Mouse (Mus musculus): Measurements from ENCODE around the gene Pla2g1b. TPM values are rescaled to one million over a fixed set of nuclear protein-coding genes. Genes with fewer than 3 reads are reported as not detected.
A peak's percentile ranks its signal among the peaks of the same experiment; 100 is the strongest.

The Pla2g1b gene
- total and polyA plus RNA-seq, 2 experiments from 2014 or later: not detected

- Histone ChIP-seq H3K36me3 (replicated peaks; ENCODE audit: control insufficient read depth, insufficient read depth, low read length) (no peaks in the 10 kb centered on the region), H3K27me3 (ENCODE audit: control insufficient read depth, insufficient read depth, low read length) (no peaks in the 10 kb centered on the region), H3K27ac (ENCODE audit: low read depth) (peak overlapping the region; percentile 100; the same call in 1 of the 2 replicates), H3K9me3 (replicated peaks; ENCODE audit: control insufficient read depth, low read length) (no peaks in the 10 kb centered on the region), H3K4me3 (ENCODE audit: low read depth, low read length) (no peak overlapping the region; the same call in 1 of the 2 replicates), H3K4me2 (ENCODE audit: low read depth, low read length) (no peak overlapping the region), H3K4me1 (ENCODE audit: control insufficient read depth, insufficient read depth) (peaks cover 12% of the 10 kb centered on the region; the same call in 1 of the 2 replicates), H3K9ac (replicated peaks; ENCODE audit: low read depth, low read length) (no peak overlapping the region)
- DNase-seq (ENCODE audit: low spot score): no peak
- 73% methylated on average over 9 of the region's 9 CpGs for WGBS
- TF ChIP-seq EP300 (IDR thresholded peaks at IDR 0.05; ENCODE audit: low read depth) (no peak), CTCF (IDR thresholded peaks at IDR 0.05; ENCODE audit: low read depth) (no peak)
- ATAC-seq (ENCODE audit: insufficient read depth, low read depth): no peak
Measured at GRCm38 (mm10) chr5:115487942-115488580, 22.0 kb downstream of the Pla2g1b start.

GRCm38 (mm10) chr5:115488841-115489698 is 23.0 kb downstream of the Pla2g1b start:
- peak overlapping the region; percentile 100 for H3K27ac ChIP-seq (ENCODE audit: low read depth)
- ATAC-seq (ENCODE audit: insufficient read depth, low read depth) (peak; percentile 66), DNase-seq (ENCODE audit: low spot score) (peak; percentile 56)
- H3K36me3 ChIP-seq (replicated peaks; ENCODE audit: control insufficient read depth, insufficient read depth, low read length): no peaks in the 10 kb centered on the region
- H3K4me2 ChIP-seq (ENCODE audit: low read depth, low read length): peak overlapping the region; percentile 62
- H3K9ac ChIP-seq (replicated peaks; ENCODE audit: low read depth, low read length): peak overlapping the region; percentile 86
- no peaks in the 10 kb centered on the region for H3K27me3 ChIP-seq (ENCODE audit: control insufficient read depth, insufficient read depth, low read length)
- H3K9me3 ChIP-seq (replicated peaks; ENCODE audit: control insufficient read depth, low read length): no peaks in the 10 kb centered on the region
- H3K4me1 ChIP-seq (ENCODE audit: control insufficient read depth, insufficient read depth): peaks cover 12% of the 10 kb centered on the region; the same call in 1 of the 2 replicates
- WGBS: under 1% methylated on average over 39 of the region's 39 CpGs
- peak overlapping the region; percentile 37 for H3K4me3 ChIP-seq (ENCODE audit: low read depth, low read length)
- TF ChIP-seq EP300 (IDR thresholded peaks at IDR 0.05; ENCODE audit: low read depth) (peak; percentile 84; the same call in 1 of the 2 replicates), CTCF (IDR thresholded peaks at IDR 0.05; ENCODE audit: low read depth) (no peak)

GRCm38 (mm10) chr5:115489699-115490637 is 23.9 kb downstream of the Pla2g1b start:
- Histone ChIP-seq H3K27ac (ENCODE audit: low read depth) (peak overlapping the region; percentile 100), H3K9me3 (replicated peaks; ENCODE audit: control insufficient read depth, low read length) (no peaks in the 10 kb centered on the region), H3K4me1 (ENCODE audit: control insufficient read depth, insufficient read depth) (peaks cover 9% of the 10 kb centered on the region), H3K4me2 (ENCODE audit: low read depth, low read length) (peak overlapping the region; percentile 62), H3K36me3 (replicated peaks; ENCODE audit: control insufficient read depth, insufficient read depth, low read length) (no peaks in the 10 kb centered on the region), H3K4me3 (ENCODE audit: low read depth, low read length) (peak overlapping the region; percentile 37), H3K27me3 (ENCODE audit: control insufficient read depth, insufficient read depth, low read length) (no peaks in the 10 kb centered on the region), H3K9ac (replicated peaks; ENCODE audit: low read depth, low read length) (peak overlapping the region; percentile 86)
- peak; percentile 85 for ATAC-seq (ENCODE audit: insufficient read depth, low read depth)
- under 1% methylated on average over 50 of the region's 50 CpGs for WGBS
- no peak for TF ChIP-seq CTCF (IDR thresholded peaks at IDR 0.05; ENCODE audit: low read depth)
- TF ChIP-seq EP300 (IDR thresholded peaks at IDR 0.05; ENCODE audit: low read depth): peak; percentile 47; the same call in 1 of the 2 replicates
- DNase-seq (ENCODE audit: low spot score): peak; percentile 92

GRCm38 (mm10) chr5:115490638-115491000 is 24.6 kb downstream of the Pla2g1b start:
- no peak for ATAC-seq (ENCODE audit: insufficient read depth, low read depth)
- TF ChIP-seq CTCF (IDR thresholded peaks at IDR 0.05; ENCODE audit: low read depth) (no peak), EP300 (IDR thresholded peaks at IDR 0.05; ENCODE audit: low read depth) (no peak)
- Histone ChIP-seq H3K4me1 (ENCODE audit: control insufficient read depth, insufficient read depth) (peaks cover 8% of the 10 kb centered on the region), H3K9me3 (replicated peaks; ENCODE audit: control insufficient read depth, low read length) (no peaks in the 10 kb centered on the region), H3K36me3 (replicated peaks; ENCODE audit: control insufficient read depth, insufficient read depth, low read length) (no peaks in the 10 kb centered on the region), H3K4me3 (ENCODE audit: low read depth, low read length) (no peak overlapping the region), H3K9ac (replicated peaks; ENCODE audit: low read depth, low read length) (no peak overlapping the region), H3K4me2 (ENCODE audit: low read depth, low read length) (peak overlapping the region; percentile 6; the same call in 1 of the 2 replicates), H3K27me3 (ENCODE audit: control insufficient read depth, insufficient read depth, low read length) (no peaks in the 10 kb centered on the region), H3K27ac (ENCODE audit: low read depth) (peak overlapping the region; percentile 100)
- DNase-seq (ENCODE audit: low spot score): no peak
- WGBS: 10% methylated on average over 8 of the region's 8 CpGs

- Histone ChIP-seq H3K27me3 (ENCODE audit: control insufficient read depth, insufficient read depth, low read length) (no peaks in the 10 kb centered on the region), H3K9me3 (replicated peaks; ENCODE audit: control insufficient read depth, low read length) (no peaks in the 10 kb centered on the region), H3K4me3 (ENCODE audit: low read depth, low read length) (no peak overlapping the region), H3K4me1 (ENCODE audit: control insufficient read depth, insufficient read depth) (peaks cover 8% of the 10 kb centered on the region), H3K36me3 (replicated peaks; ENCODE audit: control insufficient read depth, insufficient read depth, low read length) (no peaks in the 10 kb centered on the region), H3K27ac (ENCODE audit: low read depth) (peak overlapping the region; percentile 100; the same call in 1 of the 2 replicates), H3K4me2 (ENCODE audit: low read depth, low read length) (peak overlapping the region; percentile 64; the same call in 1 of the 2 replicates), H3K9ac (replicated peaks; ENCODE audit: low read depth, low read length) (no peak overlapping the region)
- no peak for ATAC-seq (ENCODE audit: insufficient read depth, low read depth)
- DNase-seq (ENCODE audit: low spot score): no peak
- WGBS: 31% methylated on average over 5 of the region's 5 CpGs
- TF ChIP-seq EP300 (IDR thresholded peaks at IDR 0.05; ENCODE audit: low read depth) (no peak), CTCF (IDR thresholded peaks at IDR 0.05; ENCODE audit: low read depth) (no peak)
Measured at GRCm38 (mm10) chr5:115491076-115491475, 25.0 kb downstream of the Pla2g1b start.

Measured in heart, postnatal 0 days (tissue).